Mouse (Mus musculus): Measurements from ENCODE around the gene Gm10663.

The Gm10663 gene

GRCm38 (mm10) chr8:65112092-65112491 is 37.3 kb downstream of the Gm10663 start:
- ChIA-PET CTCF (interaction anchor here in 1 of 4 experiments (0.9 kb wide), 1 partner anchor 90 kb away, joined by 3 read pairs; no protein-coding TSS in a partner anchor), POLR2A (no interaction called here)

DNA sequence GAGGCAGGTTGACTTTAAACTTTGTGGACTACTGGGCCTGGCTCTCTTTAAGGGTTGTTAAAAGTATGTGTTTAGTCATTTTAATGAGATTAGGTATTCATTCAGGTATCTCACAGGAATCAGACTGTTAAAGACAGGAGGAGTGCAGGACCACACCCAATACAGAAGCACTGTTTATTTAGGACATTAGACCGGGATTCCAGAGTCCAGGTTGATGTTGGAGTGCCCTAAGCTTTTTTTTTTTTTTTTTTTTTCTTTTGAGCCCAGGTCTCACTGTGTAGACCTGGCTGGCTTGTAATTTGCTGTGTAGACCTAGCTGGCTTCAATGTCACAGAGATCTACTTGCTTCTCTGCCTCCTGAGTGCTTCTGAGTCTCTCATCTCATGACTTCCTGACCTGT is 51.2 kb downstream of the Gm10663 start:
- POLR2A ChIA-PET, result interaction anchor here in 2 of 4 experiments (0.6 to 0.7 kb wide), 2 partner anchors 9 to 240 kb away, joined by 3 read pairs; no protein-coding TSS in a partner anchor
- CTCF ChIA-PET, result interaction anchor here in 3 of 4 experiments (0.5 to 1.2 kb wide), 5 partner anchors 13 to 1088 kb away, joined by 3 to 16 read pairs (median 3); no protein-coding TSS in a partner anchor

- POLR2A ChIA-PET, result no interaction called here
- CTCF ChIA-PET, result interaction anchor here in 3 of 4 experiments (0.5 to 1.2 kb wide), 5 partner anchors 13 to 1088 kb away, joined by 3 to 16 read pairs (median 3); no protein-coding TSS in a partner anchor
Observed at GRCm38 (mm10) chr8:65126454-65126853, 51.6 kb downstream of the Gm10663 start.
